Mouse (Mus musculus): Measurements from ENCODE around the gene Hoxd8.

The Hoxd8 gene

DNA sequence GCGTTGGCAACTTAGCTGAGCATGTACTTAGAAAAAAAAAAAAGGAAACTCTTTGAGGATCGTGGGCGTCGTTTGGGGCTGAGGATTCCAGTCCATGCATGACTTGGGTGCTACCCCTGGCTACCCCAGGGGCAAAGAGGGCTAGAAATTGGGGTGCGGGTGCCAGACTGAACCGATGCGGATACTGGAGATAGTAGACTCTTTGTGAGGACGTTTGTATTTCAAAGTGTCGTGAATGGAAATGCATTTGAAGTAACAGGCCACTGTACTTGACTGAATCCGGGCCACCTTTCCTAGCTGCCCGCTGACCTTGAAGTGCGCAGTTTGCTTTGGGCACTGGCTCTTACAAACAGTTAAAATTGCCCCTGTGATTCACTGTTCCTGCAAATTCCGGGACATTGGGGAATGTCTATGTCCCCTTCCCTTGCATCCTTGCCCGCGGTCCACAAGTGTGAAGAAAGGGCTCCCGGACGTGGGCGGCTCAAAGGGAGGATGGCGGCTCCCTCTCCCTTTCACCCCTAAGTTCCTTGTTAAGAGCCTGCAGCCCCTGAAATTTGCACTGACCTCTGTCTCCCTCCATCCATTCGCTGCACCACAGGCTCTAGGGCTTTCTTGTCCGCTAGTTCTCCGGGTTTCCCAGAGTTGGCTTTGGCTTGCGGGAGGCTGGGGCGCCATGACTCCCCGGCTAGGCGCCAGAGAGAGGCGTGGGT, 17.3 kb upstream of the Hoxd8 start:
- DNase-seq: no peak

DNA sequence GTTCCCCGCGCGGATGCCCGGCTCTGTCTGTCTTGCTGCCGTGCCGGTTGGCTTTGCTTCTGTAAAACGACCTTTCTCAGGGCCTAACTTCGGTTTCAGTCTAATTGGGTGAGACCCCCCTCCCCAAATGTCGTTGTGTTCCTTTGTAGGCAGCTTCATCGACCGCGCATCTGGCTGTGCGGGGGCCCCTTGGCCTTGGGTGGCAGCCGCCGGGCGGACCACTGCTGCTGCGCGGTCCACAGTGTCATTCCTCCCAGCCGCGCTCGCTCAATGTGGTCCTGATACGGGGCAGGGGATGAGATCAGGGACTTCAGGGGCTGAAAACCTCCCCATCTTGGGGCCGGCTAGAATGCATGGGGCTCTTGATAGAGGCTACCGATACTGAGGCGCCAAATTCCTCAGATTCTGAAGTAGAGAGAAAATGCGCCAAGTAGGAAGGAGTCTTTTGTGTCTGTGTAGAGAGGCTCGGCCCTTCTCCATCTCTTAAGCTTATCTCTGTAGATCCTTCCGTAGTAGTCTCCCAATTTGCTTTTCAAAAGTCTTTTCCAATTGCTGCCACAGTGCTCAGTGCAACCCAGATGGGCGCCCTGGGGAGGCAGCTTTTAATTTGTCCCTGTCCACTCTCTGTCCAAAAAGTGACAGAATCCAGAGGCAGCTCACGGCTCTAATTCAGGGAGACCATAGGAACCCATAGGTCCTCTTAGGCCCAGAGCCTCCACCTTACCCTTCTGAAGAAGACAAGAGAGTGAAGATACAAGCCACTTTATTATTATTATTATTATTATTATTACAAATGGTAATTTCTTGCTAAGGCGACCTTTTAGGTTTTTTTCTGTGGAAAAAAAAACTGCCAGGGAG, 16.5 kb upstream of the Hoxd8 start:
- peak; percentile 43 for DNase-seq

DNA sequence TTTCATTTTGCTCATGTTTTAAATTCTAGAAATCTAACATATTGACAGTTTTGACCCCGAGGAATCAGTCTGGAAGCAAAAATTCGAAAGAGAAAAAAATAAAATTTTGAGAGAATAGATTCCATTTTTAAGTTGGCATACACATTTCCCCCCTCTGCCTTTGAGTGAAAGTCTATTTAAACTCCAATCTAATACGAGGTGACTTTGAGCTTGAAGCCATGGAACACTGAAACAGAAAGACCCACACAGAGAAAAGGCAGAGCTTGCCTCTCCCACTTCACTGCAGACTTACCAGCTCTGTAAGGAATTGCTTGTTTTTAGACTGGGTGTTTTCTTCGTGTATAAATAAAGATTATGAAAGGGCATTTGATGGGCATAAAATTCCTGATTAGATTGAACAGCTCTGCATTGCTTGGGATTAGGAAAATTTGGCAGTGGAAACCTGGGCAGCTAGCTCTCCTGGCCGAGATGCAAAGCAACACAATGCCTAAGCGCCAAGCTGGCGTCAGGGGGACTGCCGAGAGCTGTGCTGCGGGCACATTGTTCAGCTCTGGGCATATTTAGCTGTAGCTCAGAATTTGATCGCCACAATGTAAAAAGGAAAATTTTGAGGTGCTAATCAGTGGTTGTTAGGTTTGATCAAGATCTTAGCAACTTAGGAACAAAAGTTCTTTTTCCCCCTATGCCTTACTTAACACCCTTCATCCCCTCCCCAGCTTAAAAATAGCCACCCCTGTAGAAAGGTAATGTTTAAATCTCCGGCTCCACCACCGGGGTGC, 15.4 kb upstream of the Hoxd8 start:
- no peak for DNase-seq

- DNase-seq: peak; percentile 60
Observed at GRCm38 (mm10) chr2:74689574-74690337, 14.7 kb upstream of the Hoxd8 start.

GRCm38 (mm10) chr2:74690338-74690716, 14.1 kb upstream of the Hoxd8 start:
- no peak for DNase-seq

DNA sequence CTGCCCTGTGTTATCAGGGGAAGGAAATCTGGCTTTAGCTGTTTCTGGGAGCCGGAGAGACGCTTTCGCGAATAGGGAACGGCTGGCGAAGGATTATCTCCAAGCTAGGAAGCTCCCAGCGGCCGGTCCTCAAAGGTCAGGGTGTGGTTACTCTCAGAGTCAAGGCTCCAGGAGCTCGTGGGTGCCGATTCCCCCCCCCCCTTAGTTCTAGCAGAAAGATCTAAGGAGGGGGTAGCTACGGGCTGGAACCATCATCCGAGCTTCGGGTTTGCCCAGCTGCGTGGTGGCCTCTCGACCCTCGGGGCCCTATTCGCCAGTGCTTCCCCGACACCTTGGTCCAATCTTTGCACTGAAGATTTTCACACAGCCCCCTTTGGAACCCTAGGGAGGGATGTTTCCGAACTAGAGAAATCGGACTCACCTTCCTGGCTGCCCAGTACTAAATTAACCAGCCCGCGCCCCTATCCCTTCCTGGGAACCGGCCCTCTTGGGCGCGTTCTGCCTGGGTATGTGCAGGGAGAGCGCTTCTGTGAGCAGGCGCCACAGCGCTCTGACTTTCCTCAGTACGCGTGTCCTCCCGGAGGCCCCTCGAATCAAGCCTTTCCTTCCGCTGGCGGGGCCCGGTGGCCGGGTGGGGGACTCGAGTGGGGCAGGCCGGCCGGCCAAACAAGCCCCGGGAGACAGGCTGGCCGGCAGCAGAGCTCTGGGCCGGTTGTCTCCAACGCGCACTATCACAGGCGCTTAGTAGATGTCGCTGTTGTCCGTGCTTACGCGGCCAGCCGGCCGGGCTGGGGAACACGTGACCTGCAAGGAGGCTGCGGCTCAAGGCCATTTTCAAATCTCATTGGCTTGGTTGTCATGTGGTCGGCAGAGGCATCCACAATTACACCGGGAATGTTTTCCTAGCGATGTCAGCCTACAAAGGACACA, 13.1 kb upstream of the Hoxd8 start, which contains the start of gene Hoxd10:
TSS of gene Hoxd10 (plus strand) at position 903 of the 930 bp plus-strand sequence.
- peak; percentile 94 for DNase-seq

DNA sequence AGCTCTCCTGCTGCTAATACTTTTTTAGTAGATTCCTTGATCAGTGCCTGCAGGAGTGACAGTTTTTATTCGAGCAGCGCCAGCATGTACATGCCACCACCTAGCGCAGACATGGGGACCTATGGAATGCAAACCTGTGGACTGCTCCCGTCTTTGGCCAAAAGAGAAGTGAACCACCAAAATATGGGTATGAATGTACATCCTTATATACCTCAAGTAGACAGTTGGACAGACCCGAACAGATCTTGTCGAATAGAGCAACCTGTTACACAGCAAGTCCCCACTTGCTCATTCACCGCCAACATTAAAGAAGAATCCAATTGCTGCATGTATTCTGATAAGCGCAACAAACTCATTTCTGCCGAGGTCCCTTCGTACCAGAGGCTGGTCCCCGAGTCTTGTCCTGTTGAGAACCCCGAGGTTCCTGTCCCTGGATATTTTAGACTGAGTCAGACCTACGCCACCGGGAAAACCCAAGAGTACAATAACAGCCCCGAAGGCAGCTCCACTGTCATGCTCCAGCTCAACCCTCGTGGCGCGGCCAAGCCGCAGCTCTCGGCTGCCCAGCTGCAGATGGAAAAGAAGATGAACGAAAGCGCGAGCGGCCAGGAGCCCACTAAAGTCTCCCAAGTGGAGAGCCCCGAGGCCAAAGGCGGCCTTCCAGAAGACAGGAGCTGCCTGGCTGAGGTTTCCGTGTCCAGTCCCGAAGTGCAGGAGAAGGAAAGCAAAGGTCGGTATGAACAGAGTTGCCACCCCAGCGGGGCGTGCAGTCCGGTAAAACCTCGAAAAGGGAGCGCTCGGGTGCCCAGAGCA, 12.2 kb upstream of the Hoxd8 start:
- DNase-seq: peak; percentile 37

- no peak for DNase-seq
Observed at GRCm38 (mm10) chr2:74692808-74693431, 11.5 kb upstream of the Hoxd8 start.

GRCm38 (mm10) chr2:74693432-74693827, 11.0 kb upstream of the Hoxd8 start:
- no peak for DNase-seq

GRCm38 (mm10) chr2:74694066-74694465, 10.3 kb upstream of the Hoxd8 start:
- peak; percentile 81 for DNase-seq

DNA sequence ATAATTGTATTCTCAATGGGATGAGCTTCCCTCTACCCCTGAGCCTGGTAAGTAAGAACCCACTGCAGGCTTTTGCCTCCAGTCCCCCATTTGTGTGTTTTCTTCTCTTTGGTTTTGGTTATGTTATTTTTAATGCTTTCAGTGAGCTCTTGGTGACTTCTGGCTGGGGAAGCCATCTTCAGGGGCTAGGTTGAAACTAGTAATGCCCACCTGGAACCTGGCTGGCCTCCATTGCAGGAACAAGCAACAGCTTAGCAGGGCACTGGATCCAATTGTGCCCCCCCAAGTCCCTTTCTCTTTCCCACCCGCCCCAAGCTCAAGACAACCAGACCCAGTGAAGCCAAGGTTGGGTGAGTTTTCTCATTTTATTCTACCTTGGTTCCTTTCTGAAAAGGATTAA, 9.0 kb upstream of the Hoxd8 start:
- no peak for DNase-seq

DNA sequence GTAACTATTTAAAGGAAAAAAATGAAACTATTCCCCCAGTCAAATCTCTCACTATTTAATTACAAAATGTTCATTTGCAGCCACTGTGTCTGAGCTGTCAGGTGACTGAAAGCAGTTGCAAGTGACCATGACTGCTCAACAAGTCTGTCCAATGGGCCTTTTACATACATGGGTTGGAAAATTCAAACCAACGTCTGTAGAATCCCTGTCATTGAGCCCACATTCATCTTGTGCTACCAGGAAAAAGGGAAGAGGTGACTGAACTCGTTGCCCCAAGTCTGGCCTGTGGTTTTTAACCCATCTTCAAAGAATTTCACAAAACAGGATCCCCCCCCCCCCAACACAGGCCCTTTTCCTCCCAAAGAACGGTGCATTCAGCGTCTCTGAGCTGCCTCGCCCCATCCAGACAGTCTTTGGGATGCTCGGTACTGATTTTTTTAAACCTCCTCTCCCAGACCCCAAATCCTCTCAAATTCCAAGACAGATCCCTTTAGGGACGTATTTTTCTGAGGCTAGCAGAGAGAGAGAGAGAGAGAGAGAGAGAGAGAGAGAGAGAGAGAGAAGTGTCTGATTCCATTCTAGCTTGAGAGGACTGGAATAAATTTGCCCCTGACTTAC, 8.5 kb upstream of the Hoxd8 start:
- DNase-seq: no peak

DNA sequence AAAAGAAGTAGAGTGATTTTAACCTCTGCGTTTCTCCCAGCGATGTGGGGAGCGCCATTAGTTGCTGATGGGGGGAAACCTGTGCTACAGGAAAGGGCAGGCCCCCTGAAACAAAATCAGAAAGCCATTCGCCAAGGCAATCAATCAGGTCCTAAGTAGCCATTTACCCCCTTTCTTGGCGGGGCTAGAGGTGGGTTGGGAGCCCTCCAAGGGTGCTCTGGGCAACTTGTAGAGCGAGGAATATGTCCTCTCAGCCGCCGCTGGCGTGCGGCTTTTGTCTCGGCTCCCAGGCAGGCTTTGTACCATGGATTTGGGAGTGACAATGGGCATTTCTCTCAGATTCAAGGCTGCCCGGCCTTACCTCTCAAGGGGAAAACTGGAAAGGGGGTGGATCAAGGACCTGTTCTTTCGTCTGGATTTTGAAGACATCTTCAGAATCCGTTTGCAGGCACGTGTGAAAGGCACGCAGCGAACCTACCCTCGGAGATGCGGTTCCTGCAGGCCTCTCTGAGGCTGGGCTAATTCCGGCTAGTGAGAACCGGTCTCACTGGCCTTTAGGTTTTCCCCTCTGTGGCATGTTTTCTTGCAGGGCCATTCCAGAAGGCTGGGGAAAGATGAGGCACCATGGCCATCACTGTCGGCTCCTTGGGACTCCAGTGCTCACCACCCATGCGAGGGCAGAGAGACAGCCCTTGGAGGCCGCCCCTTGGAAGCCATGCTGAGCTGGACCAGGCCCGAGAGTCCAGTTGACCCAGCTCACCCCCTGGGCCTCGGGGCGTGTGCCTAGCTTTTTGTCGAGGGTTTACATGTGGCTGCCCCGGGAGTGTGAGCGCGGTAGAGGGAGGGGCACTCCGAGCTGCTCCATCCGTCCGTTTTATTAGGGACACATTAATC, 7.7 kb upstream of the Hoxd8 start:
- DNase-seq: peak; percentile 69

GRCm38 (mm10) chr2:74697567-74698121, 6.8 kb upstream of the Hoxd8 start, which contains the start of gene Hoxd9:
TSS of gene Hoxd9 (plus strand) at chr2:74697727.
- DNase-seq: peak; percentile 89

DNA sequence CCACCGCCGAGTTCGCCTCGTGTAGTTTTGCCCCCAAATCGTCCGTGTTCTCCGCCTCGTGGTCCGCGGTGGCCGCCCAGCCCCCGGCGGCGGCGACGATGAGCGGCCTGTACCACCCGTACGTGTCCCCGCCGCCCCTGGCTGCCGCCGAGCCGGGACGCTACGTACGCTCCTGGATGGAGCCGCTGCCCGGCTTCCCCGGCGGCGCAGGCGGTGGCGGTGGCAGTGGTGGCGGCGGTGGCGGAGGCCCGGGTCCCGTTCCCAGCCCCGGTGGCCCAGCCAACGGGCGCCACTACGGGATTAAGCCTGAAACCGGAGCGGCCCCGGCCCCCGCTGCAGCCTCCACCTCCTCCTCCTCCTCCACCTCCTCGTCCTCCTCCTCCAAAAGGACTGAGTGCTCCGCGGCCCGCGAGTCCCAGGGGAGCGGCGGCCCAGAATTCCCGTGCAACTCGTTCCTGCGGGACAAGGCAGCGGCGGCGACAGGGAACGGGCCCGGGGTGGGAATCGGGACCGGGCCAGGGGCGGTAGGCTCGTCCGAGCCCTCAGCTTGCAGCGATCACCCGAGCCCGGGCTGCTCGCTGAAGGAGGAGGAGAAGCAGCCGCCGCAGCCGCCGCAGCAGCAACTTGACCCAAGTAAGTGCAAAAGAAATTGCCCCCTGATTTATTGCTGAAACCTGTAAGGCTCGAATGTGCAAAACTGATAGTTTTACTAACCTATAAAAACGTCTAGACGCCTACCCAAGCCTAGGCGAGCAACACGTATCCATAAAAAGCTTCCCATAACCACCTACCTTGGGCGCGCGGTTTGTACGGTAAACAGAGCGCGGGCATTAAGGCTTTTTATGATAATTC, 6.0 kb upstream of the Hoxd8 start:
- peak; percentile 67 for DNase-seq

GRCm38 (mm10) chr2:74699053-74699430, 5.4 kb upstream of the Hoxd8 start:
- peak; percentile 48 for DNase-seq
